ENCODE assay signal across 8 mouse cellular contexts in genomic region chr11:109611303-109612149, GRCm38 (mm10). TPM values are rescaled to one million over a fixed set of nuclear protein-coding genes. Genes with fewer than 3 reads are reported as not detected.
DNase-seq lines count a peak whose midpoint lies in the region; ATAC-seq and TF ChIP-seq lines count a peak whose summit lies in the region.

Gene Wipi1, minus strand, starts transcription at chr11:109611967.

- no peaks in the 10 kb centered on the region for H3K9me3 ChIP-seq in megakaryocyte, embryonic 14.5 days

- H3K27me3 ChIP-seq in megakaryocyte, embryonic 14.5 days (replicated peaks) = no peaks in the 10 kb centered on the region

- peak; percentile 89; the same call in 1 of the 2 replicates for TF ChIP-seq POLR2A in cortical plate, adult 2 months (IDR thresholded peaks at IDR 0.05; ENCODE audit: extremely low read depth, insufficient read depth, low read length)

- TF ChIP-seq CTCF in cortical plate, adult 2 months (IDR thresholded peaks at IDR 0.05; ENCODE audit: extremely low read depth, insufficient read depth, low read length) = no peak

- H3K36me3 ChIP-seq in megakaryocyte, embryonic 14.5 days (replicated peaks; ENCODE audit: low read length) = peaks cover 11% of the 10 kb centered on the region

- peak within 1 kb of the TSS; percentile 78 for H3K4me3 ChIP-seq in cortical plate, adult 2 months (ENCODE audit: insufficient read depth, low read length)
- H3K4me3 ChIP-seq in megakaryocyte, embryonic 14.5 days (replicated peaks) = peak within 1 kb of the TSS; percentile 100

- peak; percentile 99 for DNase-seq in gastrocnemius, adult 8-10 months (ENCODE audit: low spot score in 2 of 2)
- DNase-seq in hindlimb bud, embryonic 11.5 days (ENCODE audit: extremely low spot score, low read depth, low spot score) = peak; percentile 85
- peak; percentile 90 to 99 for DNase-seq in left cerebral cortex, adult 8-10 months (ENCODE audit: low spot score in 2 of 2)
- DNase-seq in right cerebral cortex, postnatal 10 days (ENCODE audit: low spot score in 2 of 2) = peak; percentile 98 to 99
- DNase-seq in urinary bladder, postnatal 25 days (ENCODE audit: low spot score) = peak; percentile 99

- peak; percentile 85 for ATAC-seq in activated CD4-positive, CD25-positive, alpha-beta regulatory T cell, adult 4 months

- peak within 1 kb of the TSS; percentile 72 for H3K27ac ChIP-seq in cortical plate, adult 2 months (ENCODE audit: insufficient read depth, low read length)

- peaks cover 6% of the 10 kb centered on the region; the same call in 1 of the 2 replicates for H3K4me1 ChIP-seq in cortical plate, adult 2 months (ENCODE audit: control insufficient read depth, insufficient read depth, low read length)
- H3K4me1 ChIP-seq in megakaryocyte, embryonic 14.5 days = peaks cover 70% of the 10 kb centered on the region

RNA-seq across cellular contexts. Expression of gene Wipi1, which starts in this region (rescaled TPM):
- under 1 TPM in 1 of 2 experiments, not detected in 1; 0.29 TPM for polyA plus RNA-seq in activated CD4-positive, CD25-positive, alpha-beta regulatory T cell, adult 4 months (2017; shearing (Covaris generic))
- 19.6 and 20.2 TPM in 2 replicates for polyA plus RNA-seq in cortical plate, adult 2 months (2012; rRNA removed)
- 10 to 100 TPM; 47.2 to 68.4 (median 59.2) TPM for total RNA-seq in gastrocnemius, adult 8-10 months (2022)
- 10 to 100 TPM; 20.7 to 22.9 (median 22.0) TPM for total RNA-seq in left cerebral cortex, adult 8-10 months (2022)
- polyA plus RNA-seq in megakaryocyte, embryonic 14.5 days (2012; ENCODE audit: insufficient read depth, low replicate concordance) = 21.3 and 44.1 TPM in 2 replicates

Comparison
In these comparisons a context has a peak if more than half of its experiments do, and no peak if none do; other contexts are left out.
1. Peak in every context shown above with its lines: DNase-seq, ATAC-seq, H3K4me3 ChIP-seq and H3K27ac ChIP-seq.
2. RNA of gene Wipi1 (polyA plus RNA-seq): 21.3 to 44.1 TPM in megakaryocyte, embryonic 14.5 days and 19.6 to 20.2 TPM in cortical plate, adult 2 months; 0.29 TPM in activated CD4-positive, CD25-positive, alpha-beta regulatory T cell, adult 4 months; every median in the first group is over 10 times any median in the second.
3. Peak in ATAC-seq in activated CD4-positive, CD25-positive, alpha-beta regulatory T cell, adult 4 months; RNA of the gene not detected or under 1 TPM.